Mouse (Mus musculus): Measurements from ENCODE around the gene Lpgat1.

Gene Lpgat1

GRCm38 (mm10) chr1:191733822-191734221 lies 16.2 kb downstream of the Lpgat1 start:
- in situ Hi-C loops (cut with MboI, MseI): no loop called here

- in situ Hi-C loops (cut with MboI, MseI): no loop called here
Measured at GRCm38 (mm10) chr1:191736425-191736824, 18.8 kb downstream of the Lpgat1 start.

- in situ Hi-C loops (cut with MboI, MseI): no loop called here
Measured at GRCm38 (mm10) chr1:191737871-191738270, 20.2 kb downstream of the Lpgat1 start.

- in situ Hi-C loops (cut with MboI, MseI): no loop called here
Measured at GRCm38 (mm10) chr1:191738726-191739125, 21.1 kb downstream of the Lpgat1 start.

- in situ Hi-C loops (cut with MboI, MseI): no loop called here
Measured at GRCm38 (mm10) chr1:191740587-191741361, 23.1 kb downstream of the Lpgat1 start.

GRCm38 (mm10) chr1:191741635-191742034 lies 24.0 kb downstream of the Lpgat1 start:
- in situ Hi-C loops (cut with MboI, MseI): no loop called here

- in situ Hi-C loops (cut with MboI, MseI): loop anchor here in 1 of 2 experiments (5.0 kb wide), 1 partner anchor 96 kb away; no protein-coding TSS in a partner anchor
Measured at GRCm38 (mm10) chr1:191748431-191748830, 30.8 kb downstream of the Lpgat1 start.

GRCm38 (mm10) chr1:191756520-191757199 lies 39.0 kb downstream of the Lpgat1 start:
- in situ Hi-C loops (cut with MboI, MseI): no loop called here

GRCm38 (mm10) chr1:191774106-191774505 lies 56.5 kb downstream of the Lpgat1 start:
- in situ Hi-C loops (cut with MboI, MseI): no loop called here

- in situ Hi-C loops (cut with MboI, MseI): no loop called here
Measured at GRCm38 (mm10) chr1:191775116-191775515, 57.5 kb downstream of the Lpgat1 start.

- in situ Hi-C loops (cut with MboI, MseI): no loop called here
Measured at GRCm38 (mm10) chr1:191777521-191777920, 59.9 kb downstream of the Lpgat1 start.

- in situ Hi-C loops (cut with MboI, MseI): no loop called here
Measured at GRCm38 (mm10) chr1:191780470-191780869, 62.8 kb downstream of the Lpgat1 start.

- in situ Hi-C loops (cut with MboI, MseI): no loop called here
Measured at GRCm38 (mm10) chr1:191785108-191785507, 67.5 kb downstream of the Lpgat1 start.

- in situ Hi-C loops (cut with MboI, MseI): no loop called here
Measured at GRCm38 (mm10) chr1:191786255-191786654, 68.6 kb downstream of the Lpgat1 start.

- in situ Hi-C loops (cut with MboI, MseI): no loop called here
Measured at GRCm38 (mm10) chr1:191787379-191787778, 69.7 kb downstream of the Lpgat1 start.

- in situ Hi-C loops (cut with MboI, MseI): no loop called here
Measured at GRCm38 (mm10) chr1:191792991-191793390, 75.4 kb downstream of the Lpgat1 start.

- in situ Hi-C loops (cut with MboI, MseI): no loop called here
Measured at GRCm38 (mm10) chr1:191793888-191794532, 76.4 kb downstream of the Lpgat1 start.

GRCm38 (mm10) chr1:191796238-191796896 lies 78.7 kb downstream of the Lpgat1 start:
- in situ Hi-C loops (cut with MboI, MseI): no loop called here

- in situ Hi-C loops (cut with MboI, MseI): loop anchor here in 1 of 2 experiments (25.0 kb wide), 1 partner anchor 465 kb away; the partner anchor contains the start of gene Tmem206
Measured at GRCm38 (mm10) chr1:191802093-191802819, 84.6 kb downstream of the Lpgat1 start.

- in situ Hi-C loops (cut with MboI, MseI): loop anchor here in 1 of 2 experiments (25.0 kb wide), 1 partner anchor 466 kb away; the partner anchor contains the start of gene Tmem206
Measured at GRCm38 (mm10) chr1:191802820-191803655, 85.4 kb downstream of the Lpgat1 start.
